Mouse (Mus musculus): Measurements from ENCODE around the gene Spata32. TPM values are rescaled to one million over a fixed set of nuclear protein-coding genes. Genes with fewer than 3 reads are reported as not detected.

Gene Spata32
- total and polyA plus RNA-seq, 2 experiments from 2014 or later: 0.57 to 0.64 TPM

DNA sequence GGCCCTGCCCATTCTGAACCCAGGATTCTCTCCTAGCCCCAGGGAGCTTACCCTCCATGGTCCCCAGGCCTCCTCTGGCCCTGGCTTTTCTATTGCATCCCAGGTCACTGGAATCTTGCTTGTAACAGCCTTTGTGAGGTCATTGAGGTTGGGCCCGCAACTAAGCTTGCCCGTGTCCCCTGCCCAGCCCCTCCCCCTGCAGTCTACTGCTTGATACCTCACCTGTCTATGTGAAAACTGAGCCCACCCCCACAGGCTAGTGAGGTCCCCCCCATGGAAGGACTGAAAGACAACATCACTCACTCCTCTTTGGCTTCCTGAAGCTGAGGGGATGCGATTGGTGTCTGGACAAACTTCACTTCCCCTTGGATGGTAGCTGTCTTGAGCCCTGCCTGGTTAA, 9.8 kb downstream of the Spata32 start, which contains the start of gene 1700023F06Rik:
Gene 1700023F06Rik (minus strand): TSS at position 101 of the 400 bp plus-strand sequence.
- DNase-seq: no peak
- H3K27me3 ChIP-seq (ENCODE audit: insufficient read depth, low read length): no peaks in the 10 kb centered on the region
- H3K9ac ChIP-seq: no peak within 1 kb of the TSS
- no peak within 1 kb of the TSS for H3K27ac ChIP-seq (ENCODE audit: low read depth, low read length)
- 81% methylated on average over 3 of the region's 3 CpGs for WGBS
- no peak for ATAC-seq
- no peaks in the 10 kb centered on the region for H3K4me1 ChIP-seq (ENCODE audit: insufficient read depth)
- no peak within 1 kb of the TSS for H3K4me2 ChIP-seq (ENCODE audit: low read depth)
- no peaks in the 10 kb centered on the region for H3K36me3 ChIP-seq (ENCODE audit: insufficient read depth)
- no peaks in the 10 kb centered on the region for H3K9me3 ChIP-seq (ENCODE audit: low read length)
- H3K4me3 ChIP-seq (ENCODE audit: low read depth, low read length): no peak within 1 kb of the TSS
- no peak for TF ChIP-seq CTCF (IDR thresholded peaks at IDR 0.05; ENCODE audit: low read depth)

GRCm38 (mm10) chr11:103206203-103206602, 12.0 kb downstream of the Spata32 start:
- H3K27ac ChIP-seq (ENCODE audit: low read depth, low read length): no peak overlapping the region
- H3K9ac ChIP-seq: no peak overlapping the region
- H3K4me1 ChIP-seq (ENCODE audit: insufficient read depth): peaks cover 5% of the 10 kb centered on the region; the same call in 1 of the 2 replicates
- no peak for TF ChIP-seq CTCF (IDR thresholded peaks at IDR 0.05; ENCODE audit: low read depth)
- DNase-seq (no peak), ATAC-seq (no peak)
- no peak overlapping the region for H3K4me2 ChIP-seq (ENCODE audit: low read depth)
- H3K36me3 ChIP-seq (ENCODE audit: insufficient read depth): no peaks in the 10 kb centered on the region
- H3K4me3 ChIP-seq (ENCODE audit: low read depth, low read length): no peak overlapping the region
- H3K9me3 ChIP-seq (ENCODE audit: low read length): no peaks in the 10 kb centered on the region
- WGBS: 94% methylated on average over 6 of the region's 6 CpGs
- H3K27me3 ChIP-seq (ENCODE audit: insufficient read depth, low read length): no peaks in the 10 kb centered on the region

GRCm38 (mm10) chr11:103202376-103202775, 15.9 kb downstream of the Spata32 start:
- TF ChIP-seq CTCF (IDR thresholded peaks at IDR 0.05; ENCODE audit: low read depth): no peak
- H3K4me1 ChIP-seq (ENCODE audit: insufficient read depth): peaks cover 13% of the 10 kb centered on the region; the same call in 1 of the 2 replicates

DNA sequence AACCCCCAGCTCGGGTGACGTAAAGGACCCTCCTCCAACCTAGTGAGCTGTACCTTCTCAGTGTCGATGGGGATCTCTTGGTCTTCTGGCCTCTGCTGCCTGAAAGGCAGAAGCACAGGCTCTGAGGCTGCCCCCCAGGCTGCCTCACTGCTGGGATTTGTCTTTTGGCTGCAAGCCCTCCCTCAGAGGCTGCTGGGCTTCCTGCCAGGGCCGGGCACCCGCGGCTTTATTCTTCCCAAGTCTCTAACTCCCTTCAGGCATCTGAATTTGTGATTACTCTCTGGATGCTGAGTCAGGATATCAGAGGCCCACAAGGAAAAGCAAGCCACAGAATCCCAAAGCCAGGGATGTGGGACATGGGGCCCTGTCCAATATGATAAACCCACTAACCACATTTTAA, 16.6 kb downstream of the Spata32 start:
- H3K27ac ChIP-seq (ENCODE audit: low read depth, low read length): no peak overlapping the region
- H3K9ac ChIP-seq: no peak overlapping the region
- H3K36me3 ChIP-seq (ENCODE audit: insufficient read depth): peaks cover 9% of the 10 kb centered on the region; the same call in 1 of the 2 replicates
- ATAC-seq (peak; percentile 53), DNase-seq (peak; percentile 82)
- H3K27me3 ChIP-seq (ENCODE audit: insufficient read depth, low read length): peaks cover 8% of the 10 kb centered on the region; the same call in 1 of the 2 replicates
- no peaks in the 10 kb centered on the region for H3K9me3 ChIP-seq (ENCODE audit: low read length)
- peaks cover 13% of the 10 kb centered on the region; the same call in 1 of the 2 replicates for H3K4me1 ChIP-seq (ENCODE audit: insufficient read depth)
- WGBS: 13% methylated on average over 6 of the region's 6 CpGs
- H3K4me2 ChIP-seq (ENCODE audit: low read depth): no peak overlapping the region
- H3K4me3 ChIP-seq (ENCODE audit: low read depth, low read length): no peak overlapping the region
- peak; percentile 18; the same call in 1 of the 2 replicates for TF ChIP-seq CTCF (IDR thresholded peaks at IDR 0.05; ENCODE audit: low read depth)

More at GRCm38 (mm10) chr11:103202376-103202775, 15.9 kb downstream of the Spata32 start:
- Histone ChIP-seq H3K4me2 (ENCODE audit: low read depth) (no peak overlapping the region), H3K36me3 (ENCODE audit: insufficient read depth) (0 out of 2 replicates have a peak, but pooled peaks cover 1% of the 10 kb centered on the region), H3K27ac (ENCODE audit: low read depth, low read length) (no peak overlapping the region), H3K27me3 (ENCODE audit: insufficient read depth, low read length) (peaks cover 4% of the 10 kb centered on the region; the same call in 1 of the 2 replicates), H3K9ac (no peak overlapping the region), H3K4me3 (ENCODE audit: low read depth, low read length) (no peak overlapping the region), H3K9me3 (ENCODE audit: low read length) (no peaks in the 10 kb centered on the region)
- no peak for ATAC-seq
- no peak for DNase-seq

- peaks cover 13% of the 10 kb centered on the region; the same call in 1 of the 2 replicates for H3K4me1 ChIP-seq (ENCODE audit: insufficient read depth)
- H3K27ac ChIP-seq (ENCODE audit: low read depth, low read length): 0 out of 2 replicates have a peak overlapping the region, but pooled peaks have one; percentile 40
- H3K4me2 ChIP-seq (ENCODE audit: low read depth): peak overlapping the region; percentile 99
- DNase-seq (peak; percentile 84), ATAC-seq (peak; percentile 79)
- H3K9me3 ChIP-seq (ENCODE audit: low read length): no peaks in the 10 kb centered on the region
- peak overlapping the region; percentile 79 for H3K9ac ChIP-seq
- H3K4me3 ChIP-seq (ENCODE audit: low read depth, low read length): peak overlapping the region; percentile 52
- WGBS: 2% methylated on average over 57 of the region's 59 CpGs
- peaks cover 22% of the 10 kb centered on the region; the same call in 1 of the 2 replicates for H3K36me3 ChIP-seq (ENCODE audit: insufficient read depth)
- TF ChIP-seq CTCF (IDR thresholded peaks at IDR 0.05; ENCODE audit: low read depth): no peak
- H3K27me3 ChIP-seq (ENCODE audit: insufficient read depth, low read length): peaks cover 17% of the 10 kb centered on the region
These were observed 19.1 kb downstream of the Spata32 start for GRCm38 (mm10) chr11:103198911-103199803.

DNA sequence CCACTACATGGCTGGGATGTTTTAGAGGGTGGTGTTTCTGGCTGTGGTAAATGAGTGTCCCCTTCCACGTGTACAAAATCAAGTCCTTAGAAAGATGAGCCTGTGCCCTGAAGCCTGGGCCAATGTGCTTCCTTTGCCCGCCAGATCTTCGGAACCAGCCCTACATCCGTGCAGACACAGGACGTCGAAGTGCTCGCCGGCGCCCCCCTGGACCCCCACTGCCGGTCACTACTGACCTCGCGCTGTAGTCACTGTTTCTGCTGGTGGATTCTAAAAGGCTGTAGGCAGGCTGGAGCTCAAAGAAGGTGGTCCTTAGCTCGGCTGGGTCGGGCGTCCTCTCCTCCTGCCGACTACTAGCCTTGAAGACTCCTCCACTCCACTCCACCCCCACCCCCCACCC, 19.9 kb downstream of the Spata32 start:
- Histone ChIP-seq H3K27me3 (ENCODE audit: insufficient read depth, low read length) (peaks cover 25% of the 10 kb centered on the region), H3K4me1 (ENCODE audit: insufficient read depth) (peaks cover 13% of the 10 kb centered on the region; the same call in 1 of the 2 replicates), H3K9ac (peak overlapping the region; percentile 79; the same call in 1 of the 2 replicates), H3K27ac (ENCODE audit: low read depth, low read length) (no peak overlapping the region), H3K4me3 (ENCODE audit: low read depth, low read length) (peak overlapping the region; percentile 52; the same call in 1 of the 2 replicates), H3K4me2 (ENCODE audit: low read depth) (peak overlapping the region; percentile 99), H3K36me3 (ENCODE audit: insufficient read depth) (peaks cover 22% of the 10 kb centered on the region; the same call in 1 of the 2 replicates), H3K9me3 (ENCODE audit: low read length) (no peaks in the 10 kb centered on the region)
- WGBS: 9% methylated on average over 16 of the region's 16 CpGs
- ATAC-seq: no peak
- no peak for DNase-seq
- TF ChIP-seq CTCF (IDR thresholded peaks at IDR 0.05; ENCODE audit: low read depth): no peak
